ENCODE assay signal across 36 mouse cellular contexts in the genomic region with DNA sequence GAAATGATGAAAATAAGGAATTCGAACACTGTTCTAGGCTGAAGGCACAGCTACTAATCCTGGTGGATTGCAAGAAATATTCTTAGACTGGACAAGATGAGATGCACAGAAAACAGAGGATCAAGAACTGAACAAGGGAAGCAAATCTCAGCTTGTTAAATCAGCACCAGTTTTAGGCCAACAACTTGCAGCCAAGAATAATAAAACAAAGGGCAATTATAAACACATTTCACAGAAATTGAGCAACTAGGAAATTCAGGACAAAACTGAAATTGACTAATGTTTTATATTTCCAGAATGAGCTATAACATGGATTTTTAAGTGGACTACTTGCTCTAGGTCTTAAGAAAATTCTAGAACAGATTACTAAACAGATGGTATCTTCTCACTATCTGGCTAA. TPM values are rescaled to one million over a fixed set of nuclear protein-coding genes. Genes with fewer than 3 reads are reported as not detected.
A peak's percentile ranks its signal among the peaks of the same experiment; 100 is the strongest.
DNase-seq lines count a peak whose midpoint lies in the region; TF ChIP-seq lines count a peak whose summit lies in the region.
"Had no signal": no experiment of that assay in that cellular context is flagged by ENCODE, and none has a peak within 500 bp of the region (broad histone marks: within the 10 kb centered on the region; RNA-seq: fewer than 3 reads in every experiment).

No protein-coding gene starts in this region.

- no peak for TF ChIP-seq CTCF in left cerebral cortex, adult 2 months (IDR thresholded peaks at IDR 0.05)

- peak overlapping the region; percentile 33; the same call in 1 of the 2 replicates for H3K27ac ChIP-seq in left cerebral cortex, adult 2 months
- H3K27ac ChIP-seq: embryonic facial prominence, embryonic 12.5 days; forebrain, embryonic 12.5 days; hindbrain, embryonic 12.5 days; hindbrain, postnatal 0 days; intestine, embryonic 15.5 days; limb, embryonic 12.5 days; liver, embryonic 15.5 days; stomach, embryonic 15.5 days had no signal

- peak; percentile 49 for DNase-seq in heart, adult 8-10 months (ENCODE audit: low spot score)
- DNase-seq in heart, postnatal 4 days: no peak
- DNase-seq in left cerebral cortex, adult 2 months (ENCODE audit: extremely low spot score in 1 of 2, low spot score in 2 of 2): no peak
- no peak for DNase-seq in left cerebral cortex, adult 9 months (ENCODE audit: low spot score in 2 of 2)
- peak; percentile 24 for DNase-seq in brain, adult 2 months (ENCODE audit: low read depth, low spot score)
- no peak for DNase-seq in adrenal gland, adult 2 months
- no peak for DNase-seq in yolk sac, embryonic 10.5 days (ENCODE audit: low spot score)
- DNase-seq: adrenal gland, postnatal 10 days; B cell, adult 2 months; cerebellum, adult 11 months; cerebellum, adult 9-10 months; cerebellum, postnatal 36 days; forebrain, postnatal 0 days; gastrocnemius, postnatal 14 days; kidney, adult 8-10 months; kidney, postnatal 4 days; lung, embryonic 14.5 days; lung, postnatal 36 days; right cerebral cortex, postnatal 25 days; thymus, postnatal 14 days had no signal

- intact Hi-C loops in left cerebral cortex, adult 2 months (cut with DNase I): loop anchor here (5.0 kb wide), 1 partner anchor 180 kb away; the partner anchor contains the start of gene Sptbn1

- H3K4me3 ChIP-seq in left cerebral cortex, adult 2 months: no peak overlapping the region
- H3K4me3 ChIP-seq: embryonic facial prominence, embryonic 12.5 days; forebrain, embryonic 12.5 days; hindbrain, embryonic 12.5 days; intestine, embryonic 15.5 days; limb, embryonic 12.5 days; liver, embryonic 15.5 days; stomach, embryonic 15.5 days had no signal

RNA-seq across cellular contexts. Expression of gene 4930505A04Rik, which starts 24.1 kb away (rescaled TPM):
- total RNA-seq in heart, adult 8-10 months (2022): not detected
- not detected for total RNA-seq in heart, postnatal 4 days (2021)
- total RNA-seq in left cerebral cortex, adult 2 months (2021): under 1 TPM; 0.38 to 0.65 TPM
- total RNA-seq in adrenal gland, adult 2 months (2021): under 1 TPM in 1 of 2 experiments, not detected in 1; 0.55 TPM
- polyA plus RNA-seq in adrenal gland, adult 2 months (2012; rRNA removed): not detected in 2 replicates
- total RNA-seq: gastrocnemius, postnatal 14 days; heart, postnatal 25 days; hindbrain, postnatal 0 days; liver, adult 2 months; megakaryocyte, adult 5-6 weeks; neutrophil, adult 5-6 weeks had no signal
- polyA plus RNA-seq: activated CD4-positive, CD25-positive, alpha-beta regulatory T cell, adult 4 months; embryonic facial prominence, embryonic 12.5 days; forebrain, embryonic 12.5 days; heart, embryonic 14.5 days; hindbrain, embryonic 12.5 days; intestine, embryonic 15.5 days; limb, embryonic 12.5 days; liver, adult 2 months; liver, embryonic 15.5 days; lung, embryonic 14.5 days; midbrain, embryonic 11.5 days; midbrain, embryonic 16.5 days; stomach, embryonic 15.5 days had no signal

Comparison
In these comparisons a context has a peak if more than half of its experiments do, and no peak if none do; other contexts are left out.
1. DNase-seq: peak in heart, adult 8-10 months (single experiment) and brain, adult 2 months (single experiment); none in heart, postnatal 4 days (single experiment), left cerebral cortex, adult 2 months (0 of 2), left cerebral cortex, adult 9 months (0 of 2), adrenal gland, adult 2 months (single experiment) and yolk sac, embryonic 10.5 days (single experiment).